ENCODE assay signal across 17 mouse cellular contexts in genomic region chr16:14089296-14089695, GRCm38 (mm10).
A peak's percentile ranks its signal among the peaks of the same experiment; 100 is the strongest.
DNase-seq lines count a peak whose midpoint lies in the region.
"Had no signal": no experiment of that assay in that cellular context is flagged by ENCODE, and none has a peak within 500 bp of the region (broad histone marks: within the 10 kb centered on the region; RNA-seq: fewer than 3 reads in every experiment).

No protein-coding gene starts in this region.

- H3K4me1 ChIP-seq in heart, embryonic 10.5 days: no peaks in the 10 kb centered on the region

- DNase-seq in heart, adult 11 months: peak; percentile 61
- DNase-seq in heart, postnatal 10 days: no peak
- peak; percentile 57 for DNase-seq in heart, embryonic 10.5 days (ENCODE audit: low spot score)
- DNase-seq in heart, adult 18-20 months: no peak
- DNase-seq: adrenal gland, adult 2 months; adrenal gland, adult 8-10 months; adrenal gland, postnatal 10 days; adrenal gland, postnatal 14 days; adrenal gland, postnatal 25 days; adrenal gland, postnatal 36 days; B cell, adult 2 months; cerebellum, adult 11 months; cerebellum, adult 11-12 months; cerebellum, adult 18-20 months had no signal

- no peak overlapping the region for H3K4me3 ChIP-seq in heart, embryonic 10.5 days

- H3K27me3 ChIP-seq in heart, embryonic 10.5 days (ENCODE audit: insufficient read depth, poor library complexity, severe bottlenecking): no peaks in the 10 kb centered on the region
- H3K27me3 ChIP-seq: CH12.LX, Patski had no signal

- WGBS in heart, embryonic 10.5 days: 82% methylated on average over 3 of the region's 3 CpGs

- no peaks in the 10 kb centered on the region for H3K36me3 ChIP-seq in heart, embryonic 10.5 days
- H3K36me3 ChIP-seq: G1E had no signal

- H3K27ac ChIP-seq in heart, embryonic 10.5 days: no peak overlapping the region

- H3K9me3 ChIP-seq in heart, embryonic 10.5 days: no peaks in the 10 kb centered on the region
- H3K9me3 ChIP-seq: G1E had no signal

- intact Hi-C loops in heart, postnatal 10 days (cut with DNase I): no loop called here

Comparison
In these comparisons a context has a peak if more than half of its experiments do, and no peak if none do; other contexts are left out.
1. DNase-seq: peak in heart, adult 11 months (single experiment) and heart, embryonic 10.5 days (single experiment); none in heart, postnatal 10 days (0 of 2) and heart, adult 18-20 months (0 of 2).